Mouse (Mus musculus) heart, postnatal 0 days (tissue): ENCODE measurements at regions not wholly inside any gene's neighbourhood (a gene's known extent, or its start where the extent isn't known, plus 50 kb on each side); places are given as distances from the start of the nearest gene placed in this dataset.

Experiments used
- CTCF ChIP-seq: IDR thresholded peaks from 2 replicates; pipeline ENCODE4 v1.5.1; 2016; ENCODE audit warnings: antibody characterized with exemption, control low read depth, low read depth
- EP300 ChIP-seq: IDR thresholded peaks from 2 replicates; pipeline ENCODE4 v1.6.1; 2016; ENCODE audit warnings: antibody characterized with exemption, low read depth

GRCm38 (mm10) chr7:130046086-130046485, 454.4 kb downstream of the Wdr11 start:
- TF ChIP-seq CTCF (no peak), EP300 (no peak)
